Mouse (Mus musculus) left cerebral cortex, postnatal 25 days (tissue): Measurements from ENCODE around the gene Abhd18. TPM values are rescaled to one million over a fixed set of nuclear protein-coding genes. Genes with fewer than 3 reads are reported as not detected.
A peak's percentile ranks its signal among the peaks of the same experiment; 100 is the strongest.
"Not testable (repeated sequence)": the region's sequence is repeated elsewhere in the genome, so short reads cannot be mapped to it uniquely, and the experiment has no call there.

Experiments
- DNase-seq, 2 experiments: peaks; one replicate each; pipeline ENCODE4 v3.0.0; 2022; ENCODE audit warnings: low spot score in 2 of 2, mixed read lengths in 1 of 2
- intact Hi-C: fragments of 180-260 bp; cut with DNase I; formaldehyde crosslinking; loops from one replicate; pipeline ENCODE4 v1.15.1; 2025
- total RNA-seq, 2 experiments: library from RNA; stranded (reverse); gene quantifications; 2 replicates each; pipeline ENCODE4 v1.2.3; 2021

Abhd18 gene
- 10 to 100 TPM; 11.8 to 12.6 TPM for total RNA-seq

GRCm38 (mm10) chr3:40846957-40847017, at the start of gene Abhd18:
Gene Abhd18, plus strand, starts transcription at chr3:40846970.
- DNase-seq, intact Hi-C loops: not testable (repeated sequence)

- no peak for DNase-seq
- intact Hi-C loops: no loop called here
These were observed 48.7 kb upstream of the Abhd18 start for GRCm38 (mm10) chr3:40798054-40798453.

- intact Hi-C loops: no loop called here
- DNase-seq: peak in 1 of 2 experiments; percentile 41
These were observed 48.3 kb upstream of the Abhd18 start for GRCm38 (mm10) chr3:40798500-40798899.

GRCm38 (mm10) chr3:40799530-40800372, 47.0 kb upstream of the Abhd18 start, which contains the start of gene Plk4:
Gene Plk4, plus strand, starts transcription at chr3:40800019.
- intact Hi-C loops: no loop called here

GRCm38 (mm10) chr3:40800373-40800823, 46.4 kb upstream of the Abhd18 start:
- intact Hi-C loops: no loop called here
- DNase-seq: peak in 1 of 2 experiments; percentile 26

More at GRCm38 (mm10) chr3:40799530-40800372, 47.0 kb upstream of the Abhd18 start, which contains the start of gene Plk4:
- peak; percentile 96 to 97 for DNase-seq

- intact Hi-C loops: no loop called here
- no peak for DNase-seq
These were observed 39.9 kb upstream of the Abhd18 start for GRCm38 (mm10) chr3:40806871-40807270.

- intact Hi-C loops: no loop called here
- no peak for DNase-seq
These were observed 38.1 kb upstream of the Abhd18 start for GRCm38 (mm10) chr3:40808686-40809085.

- no peak for DNase-seq
- intact Hi-C loops: no loop called here
These were observed 36.9 kb upstream of the Abhd18 start for GRCm38 (mm10) chr3:40809894-40810293.

- peak in 1 of 2 experiments; percentile 7 for DNase-seq
- intact Hi-C loops: no loop called here
These were observed 33.5 kb upstream of the Abhd18 start for GRCm38 (mm10) chr3:40813275-40813674.

- intact Hi-C loops: not testable (repeated sequence)
- peak; percentile 8 to 20 for DNase-seq
These were observed 1.2 kb upstream of the Abhd18 start for GRCm38 (mm10) chr3:40845521-40845920.

GRCm38 (mm10) chr3:40846473-40846956, 255 bp upstream of the Abhd18 start, which contains the start of gene Mfsd8:
Gene Mfsd8, minus strand, starts transcription at chr3:40846886.
- peak; percentile 95 to 98 for DNase-seq
- intact Hi-C loops: not testable (repeated sequence)

GRCm38 (mm10) chr3:40847018-40847417, 248 bp downstream of the Abhd18 start:
- peak; percentile 49 to 53 for DNase-seq
- intact Hi-C loops: not testable (repeated sequence)

GRCm38 (mm10) chr3:40847936-40848335, 1.2 kb downstream of the Abhd18 start:
- intact Hi-C loops, DNase-seq: not testable (repeated sequence)

GRCm38 (mm10) chr3:40853123-40853738, 6.5 kb downstream of the Abhd18 start:
- DNase-seq, intact Hi-C loops: not testable (repeated sequence)

- intact Hi-C loops: loop anchor here (2.0 kb wide), 1 partner anchor 55 kb away; the partner anchor contains the start of gene Larp1b
- peak; percentile 98 to 99 for DNase-seq
These were observed 47.1 kb downstream of the Abhd18 start for GRCm38 (mm10) chr3:40893816-40894258.

GRCm38 (mm10) chr3:40894336-40894735, 47.6 kb downstream of the Abhd18 start:
- intact Hi-C loops: loop anchor here (2.0 kb wide), 1 partner anchor 54 kb away; the partner anchor contains the start of gene Larp1b
- DNase-seq: peak in 1 of 2 experiments; percentile 6

GRCm38 (mm10) chr3:40902443-40902842, 55.7 kb downstream of the Abhd18 start, which contains the start of gene 1700034I23Rik:
Gene 1700034I23Rik, minus strand, starts transcription at chr3:40902543.
- intact Hi-C loops, DNase-seq: not testable (repeated sequence)

GRCm38 (mm10) chr3:40938189-40938588, 91.4 kb downstream of the Abhd18 start:
- DNase-seq: no peak
- intact Hi-C loops: no loop called here

GRCm38 (mm10) chr3:40938592-40938991, 91.8 kb downstream of the Abhd18 start:
- no peak for DNase-seq
- intact Hi-C loops: no loop called here

- intact Hi-C loops: no loop called here
- DNase-seq: no peak
These were observed 92.2 kb downstream of the Abhd18 start for GRCm38 (mm10) chr3:40939019-40939418.
